Mouse (Mus musculus): ENCODE data around the gene Gpr137b.
A peak's percentile ranks its signal among the peaks of the same experiment; 100 is the strongest.
"Not testable (repeated sequence)": the region's sequence is repeated elsewhere in the genome, so short reads cannot be mapped to it uniquely, and the experiment has no call there.

Gene Gpr137b

DNA sequence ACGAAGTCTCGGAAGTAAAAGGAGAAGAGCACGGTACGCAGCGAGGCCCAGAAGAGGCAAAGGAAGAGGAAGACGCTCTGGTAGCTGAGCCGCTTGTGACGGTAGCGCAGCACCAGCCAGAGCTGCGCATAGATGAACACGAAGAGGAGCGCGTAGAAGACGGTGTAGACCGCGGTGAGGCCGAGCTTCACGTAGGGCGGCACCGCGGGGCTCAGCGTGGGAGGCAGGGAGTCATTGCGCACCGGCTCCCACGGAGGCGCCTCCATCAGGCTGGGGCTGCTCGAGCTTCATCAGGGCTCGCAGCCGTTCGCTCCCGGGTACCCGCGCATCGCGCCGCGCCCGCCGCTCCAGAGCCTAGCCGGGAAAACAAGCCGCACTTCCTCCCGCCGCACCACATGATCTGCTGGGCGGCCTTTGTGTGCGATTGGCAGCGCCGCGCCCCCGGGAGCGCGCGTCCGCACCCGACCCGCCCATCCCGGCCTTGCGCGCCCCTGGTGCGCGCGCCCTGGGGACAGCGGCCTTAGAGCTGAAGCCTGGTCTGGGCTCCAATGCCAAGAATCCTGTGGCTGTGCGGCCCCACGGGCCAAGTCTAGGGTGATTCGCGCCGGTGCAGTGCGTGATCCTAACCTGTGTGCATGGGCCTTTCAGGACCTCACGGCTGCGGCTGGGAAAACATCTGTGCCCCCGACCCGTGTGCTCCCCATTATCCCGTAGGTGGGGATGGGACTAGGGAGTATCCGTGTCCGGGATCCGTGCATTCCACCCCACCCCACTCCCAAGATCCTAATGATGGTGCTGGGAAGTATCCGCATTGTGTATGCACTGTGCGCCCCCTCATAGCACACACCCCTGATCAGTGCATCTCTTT is at the start of gene Gpr137b:
Gene Gpr137b, minus strand, starts transcription at position 787 of the 868 bp plus-strand sequence.
- not testable (repeated sequence) for DNase-seq (ENCODE audit: low read depth, low spot score)

DNA sequence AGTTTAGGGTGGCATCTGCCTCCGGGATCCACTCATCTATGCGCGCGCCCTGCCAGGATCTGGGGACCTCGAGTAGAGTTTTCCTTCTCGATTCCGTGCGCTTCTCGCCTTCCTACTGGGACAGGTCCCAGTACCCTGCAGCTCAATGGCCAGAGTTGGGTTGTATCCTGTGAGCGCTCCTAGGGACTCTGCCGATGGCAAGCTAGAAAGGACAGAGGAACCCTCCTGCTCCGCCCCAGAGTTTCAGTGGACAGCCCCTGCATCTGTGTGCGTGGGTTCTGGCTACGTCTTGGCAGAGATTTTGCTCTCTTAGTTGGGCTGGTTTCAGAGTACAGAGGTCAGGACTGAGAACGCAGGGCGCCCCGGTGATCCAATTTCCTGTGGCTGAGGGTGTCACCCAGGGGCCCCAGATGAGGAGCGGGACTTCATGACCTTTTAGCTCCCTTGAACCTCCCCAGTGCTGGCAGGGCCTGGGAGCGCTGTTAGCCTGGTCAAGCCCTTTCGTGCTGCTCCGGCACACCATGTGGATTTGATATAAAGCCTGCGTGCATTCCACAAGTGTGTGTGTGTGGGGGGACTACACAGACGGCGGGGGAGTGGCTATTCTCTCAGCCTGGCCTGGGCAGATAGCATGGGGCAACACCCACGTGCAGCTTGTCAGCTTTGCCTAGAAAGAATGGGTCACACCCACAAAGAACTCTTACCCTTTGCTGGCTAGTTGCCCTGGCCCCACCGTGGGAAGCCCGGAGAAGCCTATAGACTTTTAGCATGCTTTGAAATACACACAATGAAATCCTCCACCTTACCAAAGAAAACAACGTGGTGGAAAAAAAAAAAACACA is 44.5 kb upstream of the Gpr137b start:
- DNase-seq (ENCODE audit: low read depth, low spot score) = not testable (repeated sequence)

DNA sequence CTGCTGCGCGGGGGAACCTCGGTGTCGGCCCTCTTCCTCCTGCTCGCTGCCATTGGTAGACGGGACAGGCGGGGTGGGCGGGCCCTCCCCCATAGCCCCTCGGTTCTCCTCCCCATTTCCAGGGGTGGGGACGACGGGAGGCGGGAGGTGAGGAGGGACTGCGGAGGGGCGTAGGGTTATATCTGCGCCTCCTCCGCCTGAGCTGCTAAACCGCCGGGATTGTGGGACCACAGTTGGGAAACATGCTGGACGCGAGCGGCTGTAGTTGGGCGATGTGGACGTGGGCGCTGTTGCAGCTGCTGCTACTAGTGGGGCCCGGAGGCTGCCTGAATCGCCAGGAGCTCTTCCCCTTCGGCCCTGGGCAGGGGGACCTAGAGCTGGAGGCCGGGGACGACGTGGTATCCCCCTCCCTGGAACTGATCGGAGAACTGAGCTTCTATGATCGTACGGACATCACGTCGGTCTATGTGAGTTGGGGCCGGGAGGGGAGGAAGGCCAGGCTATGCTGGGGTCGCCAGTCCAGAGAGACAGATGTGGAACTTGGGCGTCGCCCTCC is 43.7 kb upstream of the Gpr137b start, which contains the start of gene Nid1:
Gene Nid1, plus strand, starts transcription at position 92 of the 556 bp plus-strand sequence.
- DNase-seq (ENCODE audit: low read depth, low spot score) = not testable (repeated sequence)

DNA sequence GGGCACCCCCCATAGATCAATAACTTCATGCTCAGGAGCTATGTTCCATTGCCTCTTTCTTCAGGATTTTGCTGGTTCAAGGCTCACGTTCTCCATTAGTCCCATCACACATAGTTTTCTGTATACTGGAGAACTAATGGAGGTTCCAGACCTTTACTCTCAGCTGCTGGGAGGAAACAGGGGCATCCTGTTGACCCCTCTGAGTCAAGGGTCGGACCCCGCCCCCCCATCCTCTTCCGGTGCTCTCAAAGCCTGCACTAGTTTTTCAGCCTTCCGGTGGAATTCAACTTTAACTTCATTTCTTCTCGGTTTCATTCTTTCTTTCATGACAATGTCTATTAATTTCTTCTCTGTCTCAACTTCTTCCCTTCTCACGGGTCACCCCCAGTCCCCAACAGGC is 42.3 kb upstream of the Gpr137b start:
- not testable (repeated sequence) for DNase-seq (ENCODE audit: low read depth, low spot score)

DNA sequence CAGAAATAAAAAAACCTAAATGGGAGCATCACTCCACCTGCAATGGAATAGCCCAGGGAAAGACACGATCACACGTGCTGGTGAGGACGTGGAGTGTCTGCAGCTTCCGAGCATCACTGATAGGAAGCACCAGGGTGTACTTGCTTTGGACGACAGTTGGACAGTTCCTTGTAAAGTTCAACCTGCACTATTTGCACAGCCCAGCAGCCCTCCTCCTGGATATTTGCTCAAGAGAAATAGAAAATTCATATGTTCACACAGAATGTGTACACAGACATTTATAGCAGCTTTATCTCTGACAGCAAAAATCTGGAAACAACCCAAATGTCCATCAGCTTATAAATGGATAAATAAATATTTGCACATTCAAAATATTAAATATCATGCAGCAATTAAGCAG is 29.5 kb upstream of the Gpr137b start:
- DNase-seq (ENCODE audit: low read depth, low spot score) = not testable (repeated sequence)

DNA sequence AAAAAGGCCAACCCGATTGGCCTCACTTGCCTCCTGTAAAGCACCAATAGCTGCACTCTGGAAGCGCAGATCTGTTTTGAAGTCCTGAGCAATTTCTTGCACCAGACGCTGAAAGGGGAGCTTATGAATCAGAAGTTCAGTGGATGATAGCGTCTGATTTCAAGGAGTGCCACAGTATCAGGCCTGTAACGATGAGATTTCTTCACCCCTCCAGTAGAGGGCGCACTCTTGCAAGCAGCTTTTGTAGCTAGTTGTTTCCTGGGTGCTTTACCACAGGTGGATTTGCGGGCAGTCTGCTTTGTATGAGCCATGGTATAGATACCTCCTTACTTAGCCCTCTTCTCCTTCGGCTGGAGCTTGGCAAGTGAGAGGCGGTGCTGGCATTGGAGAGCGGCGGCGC is 25.0 kb upstream of the Gpr137b start:
- not testable (repeated sequence) for DNase-seq (ENCODE audit: low read depth, low spot score)

DNA sequence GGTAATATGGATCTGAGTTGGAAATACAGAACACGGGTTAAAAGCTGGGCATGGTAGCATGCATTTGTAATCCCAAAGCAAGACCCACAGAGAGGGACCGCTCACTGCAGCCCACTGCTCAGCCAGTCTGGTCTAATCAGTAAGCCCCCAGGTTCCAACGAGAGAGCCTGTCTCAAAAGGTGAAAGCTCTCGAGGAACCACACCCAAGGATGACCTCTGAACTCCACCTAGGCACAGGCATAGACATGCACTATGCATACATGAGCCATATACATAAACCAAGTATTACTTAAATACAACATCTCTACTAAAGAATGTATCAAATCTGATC is 22.2 kb upstream of the Gpr137b start:
- DNase-seq (ENCODE audit: low read depth, low spot score) = not testable (repeated sequence)

DNA sequence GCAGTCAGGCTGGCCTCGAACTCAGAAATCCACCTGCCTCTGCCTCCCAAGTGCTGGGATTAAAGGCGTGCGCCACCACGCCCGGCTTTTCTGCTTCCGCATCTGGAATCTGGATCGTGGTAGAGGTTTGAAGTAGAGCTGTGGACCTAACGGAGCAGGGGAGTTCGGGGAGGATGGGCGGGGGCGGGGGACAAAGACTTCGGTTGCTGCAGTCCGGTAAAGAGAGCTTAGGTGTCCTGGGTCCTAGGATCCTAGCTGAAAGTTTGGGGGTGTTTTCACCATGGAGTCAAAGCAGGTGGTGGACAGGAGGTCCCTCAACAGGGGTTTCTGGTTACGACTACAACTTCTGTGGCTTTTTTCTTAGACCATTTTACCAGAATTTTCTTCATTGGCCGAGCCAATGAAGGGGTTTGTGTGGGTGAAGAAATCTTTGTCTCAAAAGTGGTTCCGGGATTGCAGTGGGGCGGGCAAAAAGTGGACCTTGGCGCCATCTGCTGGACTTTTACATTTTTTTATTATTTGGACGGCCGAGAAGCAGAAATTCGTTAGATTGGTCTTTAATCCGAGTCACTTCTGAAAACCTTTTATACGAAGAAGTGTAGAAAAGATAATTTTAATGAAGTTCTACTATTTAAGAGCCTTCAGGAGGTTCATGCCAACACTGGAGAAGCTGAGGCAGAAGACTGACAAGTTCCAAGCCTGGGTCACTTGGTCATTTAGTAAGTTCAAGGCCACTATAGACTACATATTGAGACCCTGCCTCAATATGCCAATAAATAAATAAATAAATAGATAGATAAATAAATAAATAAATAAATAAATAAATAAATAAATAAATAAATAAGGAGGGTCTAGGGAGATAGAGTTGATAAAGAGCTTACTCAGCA is 21.5 kb upstream of the Gpr137b start:
- peak; percentile 20 for DNase-seq (ENCODE audit: low read depth, low spot score)

DNA sequence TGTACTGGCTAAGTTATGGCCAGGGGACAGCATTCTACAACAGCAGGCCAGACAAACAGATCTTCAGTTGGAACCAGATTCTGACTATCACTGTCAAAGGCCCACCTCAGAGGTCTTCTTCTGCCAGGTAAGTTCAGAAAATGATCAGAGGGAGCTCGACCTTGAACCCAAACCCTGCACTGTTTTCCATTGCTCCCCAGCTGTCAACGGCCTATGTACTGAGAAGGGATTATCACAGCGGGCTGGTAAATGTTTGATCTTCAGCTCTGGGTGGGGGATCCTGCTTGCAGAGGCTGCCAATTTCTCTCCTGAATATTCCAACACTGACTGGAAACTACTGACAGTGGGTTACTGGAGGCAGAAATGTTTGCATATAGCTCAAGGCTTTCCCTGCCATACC is 20.4 kb upstream of the Gpr137b start:
- no peak for DNase-seq (ENCODE audit: low read depth, low spot score)

DNA sequence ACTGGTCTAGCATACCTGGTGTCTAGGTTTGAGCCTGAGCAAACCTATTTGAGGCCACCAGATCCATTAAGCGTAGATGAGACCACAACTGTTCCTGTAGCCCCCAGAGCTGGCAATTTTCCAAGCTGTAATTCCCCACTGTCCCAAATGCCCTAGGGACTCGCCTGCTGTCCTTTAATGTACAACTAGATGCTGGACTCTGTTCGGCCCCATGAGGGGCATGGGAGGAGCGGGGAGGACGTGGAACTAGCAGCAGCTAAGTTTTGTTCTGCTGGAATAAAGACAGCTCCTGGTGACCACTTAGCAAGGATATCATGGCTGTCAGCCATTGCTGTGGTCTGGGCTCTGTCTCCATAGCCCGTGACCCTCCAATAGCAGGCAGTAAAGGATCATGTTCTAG is 11.7 kb upstream of the Gpr137b start:
- not testable (repeated sequence) for DNase-seq (ENCODE audit: low read depth, low spot score)

DNA sequence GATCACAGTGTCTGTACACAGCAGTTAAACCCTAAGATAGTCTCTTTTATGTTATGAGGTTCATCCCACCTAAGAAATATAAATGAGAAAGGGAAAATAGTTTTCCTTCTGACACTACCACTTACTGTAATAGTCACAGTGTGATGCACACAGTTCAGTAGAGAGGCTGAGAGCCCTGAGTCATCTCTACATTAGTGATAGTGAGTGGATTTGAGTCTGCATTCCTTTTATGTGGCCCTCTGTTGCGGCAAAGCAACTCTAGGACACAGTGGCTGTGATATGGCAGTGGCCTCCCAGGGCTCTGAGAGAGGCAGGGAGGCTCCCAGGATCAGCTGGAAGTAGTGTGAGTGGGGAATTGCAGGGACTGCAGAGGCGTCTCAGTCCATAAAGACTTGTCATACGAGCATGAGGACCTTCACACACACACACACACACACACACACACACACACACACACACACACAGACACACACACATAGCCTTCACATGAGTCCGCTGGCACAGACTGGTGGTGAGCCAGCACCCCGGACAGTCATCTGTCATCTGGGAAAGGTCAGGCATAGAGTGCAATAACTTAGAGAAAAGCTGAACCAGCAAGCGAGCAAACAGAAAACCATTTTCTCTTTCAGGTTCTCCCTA is 10.8 kb upstream of the Gpr137b start:
- not testable (repeated sequence) for DNase-seq (ENCODE audit: low read depth, low spot score)

DNA sequence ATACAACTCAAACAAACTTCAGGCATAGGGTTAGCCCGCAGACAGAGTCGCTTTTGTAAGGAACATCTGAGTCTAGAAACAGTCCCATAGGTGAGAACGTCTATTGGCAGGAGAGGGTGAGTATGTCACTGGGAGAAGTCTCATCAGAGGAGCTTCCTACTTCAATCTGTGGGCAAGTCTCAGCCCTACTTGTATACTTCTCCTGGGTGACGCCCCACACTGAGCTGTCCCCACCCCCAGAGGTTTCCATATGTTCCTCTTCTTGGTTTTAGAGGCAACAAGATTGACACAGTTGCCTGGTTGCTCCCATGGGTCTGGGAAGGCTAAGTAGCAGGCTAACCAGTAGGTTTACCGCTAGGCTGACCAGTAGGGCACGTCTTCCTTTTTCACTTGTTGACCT is 10.0 kb upstream of the Gpr137b start:
- not testable (repeated sequence) for DNase-seq (ENCODE audit: low read depth, low spot score)

DNA sequence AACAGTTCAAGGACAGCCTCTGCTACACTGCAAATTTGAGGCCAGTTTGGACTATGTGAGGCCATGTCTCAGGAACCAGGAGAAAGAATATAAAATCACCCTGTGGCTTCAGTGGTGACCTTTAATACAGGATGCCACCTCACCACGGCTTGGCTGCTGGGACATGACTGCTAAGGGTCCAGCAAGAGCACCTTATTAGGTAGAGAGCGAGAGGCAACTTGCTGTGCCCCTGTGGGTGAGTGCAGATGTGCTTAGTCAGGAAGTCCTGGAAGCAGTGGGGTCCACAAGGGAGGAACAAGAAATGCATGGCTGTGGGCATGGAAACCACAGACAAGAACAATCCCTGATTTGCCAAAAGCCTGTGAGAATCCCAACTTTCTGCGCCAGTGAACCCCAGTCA is 9.6 kb upstream of the Gpr137b start:
- not testable (repeated sequence) for DNase-seq (ENCODE audit: low read depth, low spot score)

DNA sequence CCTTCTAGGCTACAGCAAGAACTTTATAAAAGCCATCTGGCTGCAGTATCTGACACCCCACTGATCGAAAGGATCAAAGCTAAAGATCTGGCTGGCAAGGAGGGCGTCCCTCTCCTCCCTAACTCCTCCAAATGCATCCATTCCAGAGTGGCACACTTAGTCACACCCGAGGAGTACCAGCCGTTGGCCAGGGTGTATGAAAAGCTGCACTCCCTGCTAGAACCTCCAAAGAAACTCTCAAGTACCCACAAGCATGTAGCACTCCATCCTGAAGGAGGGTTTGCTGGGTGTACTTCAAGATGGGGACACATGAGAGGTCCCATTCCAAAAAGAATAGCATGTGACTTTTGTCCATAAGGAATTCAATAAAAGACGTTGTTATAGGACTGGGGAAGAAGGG is 9.0 kb upstream of the Gpr137b start:
- DNase-seq (ENCODE audit: low read depth, low spot score) = not testable (repeated sequence)

DNA sequence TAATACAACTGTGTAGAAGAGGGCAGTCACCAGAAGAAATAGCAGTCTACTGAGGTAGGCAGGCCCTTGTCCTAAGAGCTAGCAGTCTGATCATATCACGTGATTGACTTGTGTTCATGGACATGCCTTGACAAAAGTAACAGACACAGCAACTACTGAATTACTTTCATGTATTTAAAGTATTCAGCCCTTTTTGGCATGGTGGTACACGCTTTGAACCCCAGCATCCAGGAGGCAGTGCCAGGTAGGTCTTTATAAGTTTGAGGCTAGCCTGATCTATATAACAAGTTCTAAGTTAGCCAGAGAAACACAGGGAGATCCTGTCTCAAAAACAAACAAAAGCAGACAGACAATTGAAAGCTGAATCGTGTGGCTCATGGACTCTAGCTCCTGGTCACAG is 7.0 kb upstream of the Gpr137b start:
- not testable (repeated sequence) for DNase-seq (ENCODE audit: low read depth, low spot score)

DNA sequence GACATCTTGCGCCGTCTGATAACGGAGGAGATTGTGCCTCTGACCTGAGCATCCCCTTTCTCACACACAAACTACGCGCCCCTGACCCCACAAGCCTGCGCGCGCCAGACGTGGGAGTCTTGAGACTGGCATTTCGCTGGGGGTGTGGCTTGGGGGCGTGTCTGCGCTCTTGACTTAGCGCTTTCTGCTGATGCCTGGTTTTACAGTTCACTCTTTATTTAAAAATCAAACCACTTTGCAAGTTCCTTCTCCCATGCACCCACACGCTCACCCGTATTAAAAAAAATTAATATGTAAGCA is 232 bp upstream of the Gpr137b start:
- DNase-seq (ENCODE audit: low read depth, low spot score) = not testable (repeated sequence)

DNA sequence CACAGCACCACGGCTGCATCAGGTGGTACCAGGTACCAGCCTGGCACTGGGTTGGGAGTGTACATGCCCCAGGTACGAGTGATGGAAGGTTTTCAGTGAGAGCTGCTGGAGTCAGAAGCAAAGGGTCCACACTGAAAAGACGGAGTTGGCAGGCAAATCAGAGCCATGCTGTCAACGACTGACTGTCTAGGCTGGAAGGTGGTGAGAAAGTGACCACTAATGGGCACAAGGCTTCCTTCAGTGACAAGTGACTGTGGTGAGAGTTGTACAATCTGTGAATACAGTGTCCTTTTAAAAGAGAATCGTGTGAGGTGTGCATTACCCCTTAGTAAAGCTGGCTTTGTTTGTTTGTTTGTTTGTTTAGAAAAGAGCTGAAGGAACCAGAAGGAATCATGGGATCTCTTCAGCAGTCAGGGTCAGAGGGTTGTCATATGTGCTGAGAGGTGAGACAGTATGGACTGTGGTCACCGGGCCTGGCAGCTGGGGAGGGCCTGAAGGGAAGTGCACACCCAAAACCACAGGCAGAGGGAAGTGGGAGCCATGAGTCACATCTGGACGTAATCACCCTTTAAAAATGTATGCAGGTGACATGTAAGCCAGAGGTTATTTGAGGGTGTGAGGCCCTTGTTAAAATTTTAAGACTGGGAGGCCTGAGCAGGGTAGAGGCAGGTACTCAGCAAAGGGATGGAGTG is 15.5 kb downstream of the Gpr137b start:
- DNase-seq (ENCODE audit: low read depth, low spot score) = not testable (repeated sequence)

DNA sequence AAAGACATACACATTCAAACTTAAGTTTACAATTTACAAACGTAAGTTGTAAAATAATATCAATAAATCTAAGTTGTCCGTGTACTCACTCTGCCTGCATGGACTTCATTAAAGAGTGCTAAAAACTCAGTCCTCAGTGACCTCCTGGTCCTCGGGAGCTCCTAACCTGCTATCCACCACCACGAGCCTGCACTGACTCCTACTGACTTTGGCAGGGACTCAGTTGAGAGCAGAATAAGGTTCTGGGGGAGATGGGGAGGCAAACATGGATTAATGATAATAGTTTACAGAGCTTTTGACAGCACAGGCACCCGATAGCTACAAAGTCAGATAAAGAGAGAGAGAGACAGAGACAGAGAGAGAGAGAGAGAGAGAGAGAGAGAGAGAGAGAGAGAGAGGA is 16.6 kb downstream of the Gpr137b start:
- DNase-seq (ENCODE audit: low read depth, low spot score) = no peak

DNA sequence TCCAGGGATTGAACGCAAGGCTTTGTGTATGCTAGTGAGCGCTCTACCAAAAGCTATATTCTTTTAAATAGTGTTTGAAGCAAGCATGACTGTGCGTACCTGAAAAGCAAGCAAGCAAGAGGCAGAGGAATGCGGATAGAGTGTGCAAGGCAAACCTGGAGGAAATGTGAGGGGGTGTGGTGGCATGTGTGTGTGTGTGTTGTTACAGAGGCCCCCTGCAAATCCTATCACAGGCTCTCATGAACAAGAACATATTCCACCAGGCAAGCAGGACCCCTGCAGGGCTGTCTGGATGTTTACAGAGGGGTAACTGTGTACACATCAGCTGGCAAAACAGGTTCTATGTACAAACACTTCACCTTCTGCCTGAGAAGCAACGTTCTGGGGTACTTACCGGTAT is 19.8 kb downstream of the Gpr137b start:
- not testable (repeated sequence) for DNase-seq (ENCODE audit: low read depth, low spot score)

DNA sequence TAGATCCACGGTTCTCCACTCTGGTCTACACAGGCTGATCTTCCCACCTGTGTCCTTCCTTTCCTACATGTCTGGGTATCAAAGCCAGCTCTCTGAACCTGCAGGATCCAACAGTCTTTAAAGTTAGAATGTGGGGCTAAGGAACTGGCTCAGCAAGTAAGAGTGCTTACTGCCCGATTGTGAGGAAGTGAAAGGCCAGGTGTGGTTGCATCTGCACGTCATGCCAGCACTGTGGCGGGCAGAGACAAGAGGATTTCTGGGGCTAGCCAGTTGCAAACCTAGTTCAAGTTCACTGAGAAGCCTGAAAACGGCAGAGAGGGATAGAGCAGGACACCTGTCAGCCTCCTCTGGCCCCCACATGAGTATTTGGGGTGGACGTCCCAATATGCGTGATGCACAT is 22.4 kb downstream of the Gpr137b start:
- DNase-seq (ENCODE audit: low read depth, low spot score) = not testable (repeated sequence)

Data from CD4-positive, CD25-positive, alpha-beta regulatory T cell, adult 2 months (primary cell).